Mouse (Mus musculus) kidney, adult 2 months (tissue): ENCODE results near the gene Igf1. TPM values are rescaled to one million over a fixed set of nuclear protein-coding genes. Genes with fewer than 3 reads are reported as not detected.

Experiments
- DNase-seq: peaks from one replicate; pipeline ENCODE4 v3.0.0; 2021
- H3K27ac ChIP-seq: fragments of 200-500 bp; 2 replicates; pipeline ENCODE4 v1.5.1; 2012; ENCODE audit warnings: low read depth, low read length, control low read depth, inconsistent platforms; ENCODE audit not compliant: insufficient read depth
- H3K27me3 ChIP-seq: fragments of 200-500 bp; replicated peaks from 2 replicates; pipeline ENCODE4 v1.6.1; 2012; ENCODE audit warnings: mild to moderate bottlenecking, moderate library complexity, low read length, inconsistent platforms; ENCODE audit not compliant: control insufficient read depth, insufficient read depth
- H3K36me3 ChIP-seq: fragments of 200-500 bp; 2 replicates; pipeline ENCODE4 v1.6.1; 2012; ENCODE audit warnings: mild to moderate bottlenecking, moderate library complexity, low read length, inconsistent platforms; ENCODE audit not compliant: control insufficient read depth, insufficient read depth
- H3K4me1 ChIP-seq: fragments of 200-500 bp; 2 replicates; pipeline ENCODE4 v1.6.1; 2011; ENCODE audit warnings: low read length; ENCODE audit not compliant: control insufficient read depth, insufficient read depth
- H3K4me3 ChIP-seq: fragments of 200-500 bp; 2 replicates; pipeline ENCODE4 v1.5.1; 2011; ENCODE audit warnings: mild to moderate bottlenecking, low read depth, low read length, control low read depth; ENCODE audit not compliant: insufficient read depth
- CTCF ChIP-seq: fragments of 200-500 bp; conservative IDR thresholded peaks from 2 replicates; pipeline ENCODE4 v1.5.1; 2011; ENCODE audit warnings: low read depth, mild to moderate bottlenecking, control low read depth, low read length, moderate library complexity, mixed read lengths; ENCODE audit not compliant: insufficient read depth, insufficient read length
- POLR2A ChIP-seq: fragments of 200-500 bp; IDR thresholded peaks from one replicate; pipeline ENCODE4 v1.6.1; 2011; ENCODE audit warnings: low read depth, low read length, control low read depth
- WGBS: fragments of 180-500 bp; shearing (Covaris S2); methylation state at CpG from one replicate; pipeline ENCODE4 v1.1.7; 2018; 5-methylcytosine and 5-hydroxymethylcytosine counted together
- polyA plus RNA-seq: library from polyadenylated mRNA; depleted of rRNA; stranded (reverse); fragments of >200 nt; gene quantifications from 2 replicates; pipeline ENCODE4 v1.2.3, GENCODE M21; 2012; rRNA removed

Gene Igf1
- polyA plus RNA-seq, result 28.9 and 29.7 TPM in 2 replicates

GRCm38 (mm10) chr10:87858013-87858806, at the start of gene Igf1:
Gene Igf1 (plus strand): TSS chr10:87858265.
- no peaks in the 10 kb centered on the region for H3K36me3 ChIP-seq
- H3K27ac ChIP-seq, result peak within 1 kb of the TSS; percentile 24; the same call in 1 of the 2 replicates
- peak; percentile 26 for DNase-seq
- TF ChIP-seq CTCF, result no peak
- no peak for TF ChIP-seq POLR2A
- peaks cover 5% of the 10 kb centered on the region; the same call in 1 of the 2 replicates for H3K4me1 ChIP-seq
- H3K4me3 ChIP-seq, result no peak within 1 kb of the TSS
- 45% methylated on average over 5 of the region's 5 CpGs for WGBS
- 0 out of 2 replicates have a peak, but pooled peaks cover 2% of the 10 kb centered on the region for H3K27me3 ChIP-seq

- H3K4me1 ChIP-seq, result no peaks in the 10 kb centered on the region
Observed at GRCm38 (mm10) chr10:87812157-87813072, 45.6 kb upstream of the Igf1 start.

GRCm38 (mm10) chr10:87813073-87813590, 44.9 kb upstream of the Igf1 start:
- WGBS, result 31% methylated on average over 3 of the region's 3 CpGs
- no peaks in the 10 kb centered on the region for H3K4me1 ChIP-seq
- no peak overlapping the region for H3K4me3 ChIP-seq
- H3K36me3 ChIP-seq, result no peaks in the 10 kb centered on the region
- no peaks in the 10 kb centered on the region for H3K27me3 ChIP-seq
- no peak for TF ChIP-seq POLR2A
- TF ChIP-seq CTCF, result no peak
- no peak overlapping the region for H3K27ac ChIP-seq
- DNase-seq, result no peak

More at GRCm38 (mm10) chr10:87812157-87813072, 45.6 kb upstream of the Igf1 start:
- TF ChIP-seq CTCF (no peak), POLR2A (no peak)
- Histone ChIP-seq H3K27ac (no peak overlapping the region), H3K4me3 (no peak overlapping the region), H3K36me3 (no peaks in the 10 kb centered on the region), H3K27me3 (no peaks in the 10 kb centered on the region)
- WGBS, result 58% methylated on average over 8 of the region's 8 CpGs
- DNase-seq, result no peak

- Histone ChIP-seq H3K36me3 (no peaks in the 10 kb centered on the region), H3K27me3 (no peaks in the 10 kb centered on the region), H3K27ac (no peak overlapping the region), H3K4me1 (no peaks in the 10 kb centered on the region), H3K4me3 (no peak overlapping the region)
- TF ChIP-seq CTCF, result no peak
- no peak for TF ChIP-seq POLR2A
- no peak for DNase-seq
- WGBS, result 89% methylated on average over 4 of the region's 4 CpGs
Observed at GRCm38 (mm10) chr10:87816861-87817260, 41.2 kb upstream of the Igf1 start.

GRCm38 (mm10) chr10:87817786-87818185, 40.3 kb upstream of the Igf1 start:
- no peaks in the 10 kb centered on the region for H3K27me3 ChIP-seq

GRCm38 (mm10) chr10:87821906-87822305, 36.2 kb upstream of the Igf1 start:
- H3K4me3 ChIP-seq, result no peak overlapping the region
- H3K4me1 ChIP-seq, result no peaks in the 10 kb centered on the region
- DNase-seq, result peak; percentile 21
- no peaks in the 10 kb centered on the region for H3K27me3 ChIP-seq
- TF ChIP-seq POLR2A (no peak), CTCF (no peak)
- no peaks in the 10 kb centered on the region for H3K36me3 ChIP-seq
- 31% methylated on average over 10 of the region's 10 CpGs for WGBS
- no peak overlapping the region for H3K27ac ChIP-seq

More at GRCm38 (mm10) chr10:87817786-87818185, 40.3 kb upstream of the Igf1 start:
- 77% methylated on average over 7 of the region's 7 CpGs for WGBS
- H3K4me3 ChIP-seq, result no peak overlapping the region
- no peak for TF ChIP-seq CTCF
- no peak for TF ChIP-seq POLR2A
- H3K4me1 ChIP-seq, result no peaks in the 10 kb centered on the region
- no peaks in the 10 kb centered on the region for H3K36me3 ChIP-seq
- H3K27ac ChIP-seq, result no peak overlapping the region
- DNase-seq, result no peak
